Mouse (Mus musculus) liver, embryonic 16.5 days (tissue): ENCODE data around the gene Gm28035. TPM values are rescaled to one million over a fixed set of nuclear protein-coding genes. Genes with fewer than 3 reads are reported as not detected.
A peak's percentile ranks its signal among the peaks of the same experiment; 100 is the strongest.

Experiments
- ATAC-seq: fragments of 200-750 bp; cut with Nextera tagmentation; 2 replicates; pipeline ENCODE4 v1.8.0; 2017; ENCODE audit warnings: low read depth, mild to moderate bottlenecking, moderate number of reproducible peaks, moderate library complexity
- H3K27ac ChIP-seq: fragments of 300-500 bp; sonication (generic); 2 replicates; pipeline ENCODE4 v1.5.1; 2014; ENCODE audit warnings: mild to moderate bottlenecking, low read length
- H3K27me3 ChIP-seq: fragments of 300-500 bp; sonication (generic); 2 replicates; pipeline ENCODE4 v1.6.1; 2014; ENCODE audit warnings: low read depth, low read length, mixed read lengths; ENCODE audit not compliant: control insufficient read depth, insufficient read depth
- H3K36me3 ChIP-seq: fragments of 300-500 bp; sonication (generic); 2 replicates; pipeline ENCODE4 v1.6.1; 2014; ENCODE audit warnings: mild to moderate bottlenecking; ENCODE audit not compliant: control insufficient read depth, insufficient read depth
- H3K4me1 ChIP-seq: fragments of 300-500 bp; sonication (generic); 2 replicates; pipeline ENCODE4 v1.6.1; 2014; ENCODE audit warnings: low read depth, low read length, mixed read lengths; ENCODE audit not compliant: control insufficient read depth
- H3K4me2 ChIP-seq: fragments of 300-500 bp; sonication (generic); 2 replicates; pipeline ENCODE4 v1.6.1; 2014; ENCODE audit warnings: low read depth, low read length, mixed read lengths
- H3K4me3 ChIP-seq: fragments of 300-500 bp; sonication (generic); 2 replicates; pipeline ENCODE4 v1.5.1; 2014; ENCODE audit warnings: low read depth, mild to moderate bottlenecking, low read length
- H3K9ac ChIP-seq: fragments of 300-500 bp; sonication (generic); 2 replicates; pipeline ENCODE4 v1.6.1; 2014; ENCODE audit warnings: low read depth, low read length
- H3K9me3 ChIP-seq: fragments of 300-500 bp; sonication (generic); replicated peaks from 2 replicates; pipeline ENCODE4 v1.6.1; 2016; ENCODE audit warnings: low read length; ENCODE audit not compliant: control insufficient read depth
- WGBS: fragments of 180-500 bp; shearing (Covaris S2); extraction: QIAGEN DNeasy Blood & Tissue Kit; methylation state at CpG from one replicate; pipeline ENCODE4 v1.1.7; 2014; ENCODE audit not compliant: insufficient replicate concordance; 5-methylcytosine and 5-hydroxymethylcytosine counted together
- polyA plus RNA-seq: library from polyadenylated mRNA; unstranded; fragments of >200 nt; fragmentation: Nextera tagmentation; extraction: Ambion mirVana; gene quantifications from 2 replicates; pipeline ENCODE4 v1.2.1, GENCODE M21; 2015

Gene Gm28035
- polyA plus RNA-seq, 1 experiment from 2014 or later, result 0.15 TPM

- H3K27ac ChIP-seq, result no peak overlapping the region
- peaks cover 18% of the 10 kb centered on the region for H3K4me1 ChIP-seq
- no peaks in the 10 kb centered on the region for H3K9me3 ChIP-seq
- ATAC-seq, result no peak
- peaks cover 24% of the 10 kb centered on the region for H3K36me3 ChIP-seq
- no peak overlapping the region for H3K4me3 ChIP-seq
- 75% methylated on average over 4 of the region's 4 CpGs for WGBS
- no peak overlapping the region for H3K4me2 ChIP-seq
- no peak overlapping the region for H3K9ac ChIP-seq
- H3K27me3 ChIP-seq, result no peaks in the 10 kb centered on the region
Measured at GRCm38 (mm10) chr2:30262840-30263441, 22.6 kb downstream of the Gm28035 start.

- no peak for ATAC-seq
- no peak overlapping the region for H3K9ac ChIP-seq
- H3K27me3 ChIP-seq, result no peaks in the 10 kb centered on the region
- WGBS, result 77% methylated on average over 6 of the region's 6 CpGs
- H3K36me3 ChIP-seq, result peaks cover 24% of the 10 kb centered on the region
- no peak overlapping the region for H3K27ac ChIP-seq
- H3K4me1 ChIP-seq, result peaks cover 18% of the 10 kb centered on the region
- H3K4me3 ChIP-seq, result no peak overlapping the region
- H3K4me2 ChIP-seq, result no peak overlapping the region
- no peaks in the 10 kb centered on the region for H3K9me3 ChIP-seq
Measured at GRCm38 (mm10) chr2:30263811-30264210, 23.4 kb downstream of the Gm28035 start.

GRCm38 (mm10) chr2:30264671-30265519, 24.5 kb downstream of the Gm28035 start:
- Histone ChIP-seq H3K9ac (no peak overlapping the region), H3K36me3 (peaks cover 24% of the 10 kb centered on the region), H3K4me3 (no peak overlapping the region), H3K27me3 (no peaks in the 10 kb centered on the region), H3K4me2 (no peak overlapping the region), H3K9me3 (no peaks in the 10 kb centered on the region), H3K27ac (peak overlapping the region; percentile 76), H3K4me1 (peaks cover 18% of the 10 kb centered on the region)
- ATAC-seq, result no peak
- WGBS, result 79% methylated on average over 7 of the region's 7 CpGs

GRCm38 (mm10) chr2:30265767-30266253, 25.4 kb downstream of the Gm28035 start, which contains the start of gene Phyhd1:
TSS of gene Phyhd1 (plus strand) at chr2:30266203.
- Histone ChIP-seq H3K27ac (peak within 1 kb of the TSS; percentile 78), H3K27me3 (no peaks in the 10 kb centered on the region), H3K4me3 (peak within 1 kb of the TSS; percentile 41), H3K9ac (peak within 1 kb of the TSS; percentile 32; the same call in 1 of the 2 replicates), H3K4me1 (peaks cover 18% of the 10 kb centered on the region), H3K9me3 (no peaks in the 10 kb centered on the region), H3K36me3 (peaks cover 24% of the 10 kb centered on the region), H3K4me2 (peak within 1 kb of the TSS; percentile 41)
- WGBS, result 53% methylated on average over 5 of the region's 5 CpGs
- ATAC-seq, result no peak

- Histone ChIP-seq H3K4me2 (peak overlapping the region; percentile 41), H3K36me3 (peaks cover 23% of the 10 kb centered on the region), H3K9ac (peak overlapping the region; percentile 32; the same call in 1 of the 2 replicates), H3K9me3 (no peaks in the 10 kb centered on the region), H3K27ac (peak overlapping the region; percentile 78), H3K4me1 (peaks cover 18% of the 10 kb centered on the region), H3K4me3 (peak overlapping the region; percentile 41), H3K27me3 (no peaks in the 10 kb centered on the region)
- WGBS, result 44% methylated on average over 4 of the region's 4 CpGs
- peak; percentile 85 for ATAC-seq
Measured at GRCm38 (mm10) chr2:30266392-30266941, 26.1 kb downstream of the Gm28035 start.

- H3K9me3 ChIP-seq, result no peaks in the 10 kb centered on the region
- no peak overlapping the region for H3K9ac ChIP-seq
- no peak for ATAC-seq
- peaks cover 13% of the 10 kb centered on the region for H3K36me3 ChIP-seq
- H3K4me2 ChIP-seq, result peak overlapping the region; percentile 41; the same call in 1 of the 2 replicates
- WGBS, result 85% methylated on average over 2 of the region's 2 CpGs
- peaks cover 18% of the 10 kb centered on the region for H3K4me1 ChIP-seq
- no peaks in the 10 kb centered on the region for H3K27me3 ChIP-seq
- no peak overlapping the region for H3K4me3 ChIP-seq
- H3K27ac ChIP-seq, result no peak overlapping the region
Measured at GRCm38 (mm10) chr2:30267466-30267865, 27.1 kb downstream of the Gm28035 start.

GRCm38 (mm10) chr2:30268371-30268770, 28.0 kb downstream of the Gm28035 start:
- 38% methylated on average over 4 of the region's 4 CpGs for WGBS
- Histone ChIP-seq H3K36me3 (peaks cover 8% of the 10 kb centered on the region), H3K9me3 (no peaks in the 10 kb centered on the region), H3K27me3 (no peaks in the 10 kb centered on the region), H3K9ac (no peak overlapping the region), H3K4me3 (no peak overlapping the region), H3K4me1 (peaks cover 18% of the 10 kb centered on the region), H3K4me2 (no peak overlapping the region), H3K27ac (no peak overlapping the region)
- ATAC-seq, result no peak

GRCm38 (mm10) chr2:30269241-30269990, 29.0 kb downstream of the Gm28035 start:
- Histone ChIP-seq H3K36me3 (peaks cover under 1% of the 10 kb centered on the region), H3K4me3 (no peak overlapping the region), H3K27ac (no peak overlapping the region), H3K27me3 (no peaks in the 10 kb centered on the region), H3K9me3 (no peaks in the 10 kb centered on the region), H3K4me2 (no peak overlapping the region), H3K9ac (no peak overlapping the region), H3K4me1 (peaks cover 18% of the 10 kb centered on the region)
- 66% methylated on average over 17 of the region's 17 CpGs for WGBS
- ATAC-seq, result no peak
